Mouse (Mus musculus) right cerebral cortex, postnatal 10 days (tissue): ENCODE measurements around the gene Stat2.
"Not testable (repeated sequence)": the region's sequence is repeated elsewhere in the genome, so short reads cannot be mapped to it uniquely, and the experiment has no call there.

Experiments
- DNase-seq, 2 experiments: peaks; one replicate each; pipeline ENCODE4 v3.0.0; 2021; ENCODE audit warnings: low spot score in 2 of 2

The Stat2 gene

GRCm38 (mm10) chr10:128298243-128298642, 27.9 kb downstream of the Stat2 start:
- no peak for DNase-seq

GRCm38 (mm10) chr10:128298702-128299171, 28.4 kb downstream of the Stat2 start, which contains the start of gene Il23a:
TSS of gene Il23a (minus strand) at chr10:128298752.
- DNase-seq: no peak

- no peak for DNase-seq
These were observed 32.0 kb downstream of the Stat2 start for GRCm38 (mm10) chr10:128302357-128302756.

- DNase-seq: no peak
These were observed 32.4 kb downstream of the Stat2 start for GRCm38 (mm10) chr10:128302785-128303125.

- peak; percentile 100 for DNase-seq
These were observed 33.0 kb downstream of the Stat2 start, which contains the start of gene Pan2 for GRCm38 (mm10) chr10:128303126-128304021. TSS of gene Pan2 (plus strand) at chr10:128303335.

- no peak for DNase-seq
These were observed 39.3 kb downstream of the Stat2 start for GRCm38 (mm10) chr10:128309654-128310053.

GRCm38 (mm10) chr10:128310177-128310576, 39.8 kb downstream of the Stat2 start:
- DNase-seq: peak; percentile 56 to 64

- DNase-seq: no peak
These were observed 40.5 kb downstream of the Stat2 start for GRCm38 (mm10) chr10:128310902-128311301.

GRCm38 (mm10) chr10:128315578-128315977, 45.2 kb downstream of the Stat2 start:
- no peak for DNase-seq

- DNase-seq: no peak
These were observed 51.3 kb downstream of the Stat2 start for GRCm38 (mm10) chr10:128321641-128322040.

GRCm38 (mm10) chr10:128322141-128323108, 52.1 kb downstream of the Stat2 start, which contains the start of gene Cnpy2:
TSS of gene Cnpy2 (plus strand) at chr10:128322459.
- peak; percentile 93 to 94 for DNase-seq

GRCm38 (mm10) chr10:128323516-128323915, 53.2 kb downstream of the Stat2 start:
- DNase-seq: no peak

GRCm38 (mm10) chr10:128326825-128327224, 56.5 kb downstream of the Stat2 start:
- DNase-seq: no peak

- DNase-seq: no peak
These were observed 57.3 kb downstream of the Stat2 start for GRCm38 (mm10) chr10:128327610-128328009.

- not testable (repeated sequence) for DNase-seq
These were observed 62.2 kb downstream of the Stat2 start for GRCm38 (mm10) chr10:128332358-128333249.

- DNase-seq: peak in 1 of 2 experiments; percentile 65
These were observed 65.2 kb downstream of the Stat2 start for GRCm38 (mm10) chr10:128335582-128335981.

- DNase-seq: no peak
These were observed 65.8 kb downstream of the Stat2 start for GRCm38 (mm10) chr10:128336195-128336594.

- no peak for DNase-seq
These were observed 66.2 kb downstream of the Stat2 start for GRCm38 (mm10) chr10:128336597-128336996.

- DNase-seq: peak; percentile 98
These were observed 67.2 kb downstream of the Stat2 start, which contains the start of gene Cs for GRCm38 (mm10) chr10:128337306-128338181. TSS of gene Cs (plus strand) at chr10:128337734.

- DNase-seq: no peak
These were observed 68.1 kb downstream of the Stat2 start for GRCm38 (mm10) chr10:128338415-128338814.
